Mouse (Mus musculus) embryonic fibroblast, embryonic 13.5 days (primary cell): Measurements from ENCODE around the gene Ccdc171. TPM values are rescaled to one million over a fixed set of nuclear protein-coding genes. Genes with fewer than 3 reads are reported as not detected.

ENCODE experiments used
- H3K27ac ChIP-seq: 2 replicates; pipeline ENCODE4 v1.5.1; 2012; ENCODE audit warnings: low read length, control low read depth, inconsistent platforms; ENCODE audit not compliant: insufficient read depth
- H3K4me1 ChIP-seq: 2 replicates; pipeline ENCODE4 v1.6.1; 2011; ENCODE audit warnings: low read length; ENCODE audit not compliant: control insufficient read depth, insufficient read depth
- H3K4me3 ChIP-seq: 2 replicates; pipeline ENCODE4 v1.5.1; 2011; ENCODE audit warnings: mild to moderate bottlenecking, control low read depth, low read length; ENCODE audit not compliant: insufficient read depth
- CTCF ChIP-seq: IDR thresholded peaks from 2 replicates; pipeline ENCODE4 v1.5.1; 2011; ENCODE audit warnings: mild to moderate bottlenecking, control low read depth, low read length, moderate library complexity, borderline replicate concordance; ENCODE audit not compliant: insufficient read depth
- POLR2A ChIP-seq: IDR thresholded peaks from 2 replicates; pipeline ENCODE4 v1.6.1; 2011; ENCODE audit warnings: low read depth, mild to moderate bottlenecking, control low read depth, low read length, moderate library complexity
- polyA plus RNA-seq: library from polyadenylated mRNA; stranded (reverse); fragments of >200 nt; gene quantifications from 2 replicates; pipeline ENCODE4 v1.2.4, GENCODE M21; 2011; ENCODE audit warnings: low read depth; ENCODE audit not compliant: missing spikeins, insufficient read length

Gene Ccdc171
- polyA plus RNA-seq, 1 experiment, result 2.4 TPM

GRCm38 (mm10) chr4:83830891-83831880, 305.8 kb downstream of the Ccdc171 start:
- Histone ChIP-seq H3K4me3 (no peak overlapping the region), H3K4me1 (peaks cover 4% of the 10 kb centered on the region), H3K27ac (peak overlapping the region; percentile 68)
- no peak for TF ChIP-seq POLR2A
- no peak for TF ChIP-seq CTCF

DNA sequence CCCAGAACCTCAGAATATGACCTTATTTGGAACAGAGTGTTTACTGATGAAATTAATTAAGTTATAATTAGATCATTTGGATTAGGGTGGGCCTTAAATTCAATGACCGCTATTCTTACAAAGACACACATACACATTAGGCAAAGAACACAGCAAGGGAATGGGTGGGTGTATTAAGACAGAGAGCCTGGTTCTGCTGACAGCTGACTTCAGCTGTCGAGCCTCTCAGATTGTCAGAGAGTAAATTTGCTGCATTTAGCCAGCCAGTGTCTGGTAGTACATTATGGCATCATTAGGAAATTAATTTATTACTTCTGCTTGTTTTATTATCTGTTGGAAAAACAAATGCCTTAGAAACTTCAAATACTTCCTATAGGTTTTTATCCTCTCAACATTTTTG, 313.7 kb downstream of the Ccdc171 start:
- no peak overlapping the region for H3K4me3 ChIP-seq
- no peaks in the 10 kb centered on the region for H3K4me1 ChIP-seq
- no peak overlapping the region for H3K27ac ChIP-seq
- no peak for TF ChIP-seq POLR2A
- no peak for TF ChIP-seq CTCF

DNA sequence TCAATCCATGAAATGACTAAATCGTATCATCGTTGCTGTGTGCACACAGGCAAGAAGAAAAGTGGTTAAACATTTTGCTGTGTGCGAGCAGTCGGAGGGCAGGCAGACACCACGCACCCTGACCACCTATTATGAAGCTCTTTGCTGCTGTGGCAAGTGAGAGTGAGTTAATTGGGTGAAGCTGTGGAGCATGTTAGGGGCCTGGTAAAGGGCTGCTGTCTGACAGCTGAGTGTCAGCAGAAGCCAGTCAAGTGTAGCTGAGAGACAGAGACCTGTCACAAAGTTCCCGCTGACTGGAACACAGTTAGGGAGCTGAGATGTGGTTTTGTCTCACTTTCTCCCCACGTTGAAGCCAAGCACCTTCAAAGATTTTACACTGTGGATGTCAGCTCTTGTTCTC, 321.0 kb downstream of the Ccdc171 start:
- no peak overlapping the region for H3K27ac ChIP-seq
- 0 out of 2 replicates have a peak, but pooled peaks cover 3% of the 10 kb centered on the region for H3K4me1 ChIP-seq
- no peak overlapping the region for H3K4me3 ChIP-seq
- TF ChIP-seq CTCF, result no peak
- no peak for TF ChIP-seq POLR2A

DNA sequence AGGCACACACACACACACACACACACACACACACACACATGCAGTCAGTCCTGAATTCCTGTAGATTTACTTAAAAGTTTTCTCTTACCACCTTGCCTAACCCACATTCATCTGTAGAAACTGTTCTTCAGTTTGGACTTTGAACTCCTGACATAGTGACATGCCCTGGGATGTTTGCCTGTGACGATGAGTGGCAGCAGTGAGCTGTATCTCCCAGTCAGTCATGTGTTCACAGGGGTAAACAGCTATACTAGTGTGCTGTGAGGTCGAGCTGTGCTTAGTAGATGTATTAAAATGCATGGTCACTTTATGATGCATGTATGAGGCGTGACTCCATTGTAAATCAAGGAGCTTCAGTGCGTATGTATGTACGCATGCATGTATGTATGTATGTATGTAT, 328.5 kb downstream of the Ccdc171 start:
- Histone ChIP-seq H3K4me1 (no peaks in the 10 kb centered on the region), H3K27ac (no peak overlapping the region), H3K4me3 (no peak overlapping the region)
- TF ChIP-seq POLR2A (no peak), CTCF (no peak)

- TF ChIP-seq POLR2A (no peak), CTCF (no peak)
- Histone ChIP-seq H3K27ac (no peak overlapping the region), H3K4me1 (no peaks in the 10 kb centered on the region), H3K4me3 (no peak overlapping the region)
These were observed 336.4 kb downstream of the Ccdc171 start for GRCm38 (mm10) chr4:83861706-83862105.

DNA sequence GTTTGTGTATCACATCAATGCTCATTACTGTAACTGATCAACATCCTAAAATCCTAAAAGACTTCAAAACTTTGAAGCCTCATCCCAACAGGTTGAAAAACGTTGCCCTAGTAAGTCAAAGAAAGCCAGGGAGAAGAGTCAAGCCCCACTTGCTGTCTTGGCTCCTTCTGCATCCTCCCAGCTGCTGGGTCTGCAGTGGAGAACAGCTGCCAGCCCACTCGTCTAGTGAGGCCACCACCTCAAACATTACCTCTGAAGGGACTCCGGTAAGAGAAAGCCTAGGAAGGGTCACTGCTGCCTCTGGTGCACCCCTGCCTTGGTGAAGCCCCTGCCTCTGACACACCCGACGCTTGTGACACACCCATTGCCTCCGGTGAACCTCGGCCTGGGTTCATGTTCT, 336.9 kb downstream of the Ccdc171 start:
- Histone ChIP-seq H3K4me1 (no peaks in the 10 kb centered on the region), H3K4me3 (no peak overlapping the region), H3K27ac (no peak overlapping the region)
- TF ChIP-seq POLR2A, result no peak
- no peak for TF ChIP-seq CTCF

GRCm38 (mm10) chr4:83876600-83876999, 351.3 kb downstream of the Ccdc171 start:
- TF ChIP-seq CTCF, result no peak
- no peak for TF ChIP-seq POLR2A
- H3K27ac ChIP-seq, result no peak overlapping the region
- no peak overlapping the region for H3K4me3 ChIP-seq
- H3K4me1 ChIP-seq, result no peaks in the 10 kb centered on the region

DNA sequence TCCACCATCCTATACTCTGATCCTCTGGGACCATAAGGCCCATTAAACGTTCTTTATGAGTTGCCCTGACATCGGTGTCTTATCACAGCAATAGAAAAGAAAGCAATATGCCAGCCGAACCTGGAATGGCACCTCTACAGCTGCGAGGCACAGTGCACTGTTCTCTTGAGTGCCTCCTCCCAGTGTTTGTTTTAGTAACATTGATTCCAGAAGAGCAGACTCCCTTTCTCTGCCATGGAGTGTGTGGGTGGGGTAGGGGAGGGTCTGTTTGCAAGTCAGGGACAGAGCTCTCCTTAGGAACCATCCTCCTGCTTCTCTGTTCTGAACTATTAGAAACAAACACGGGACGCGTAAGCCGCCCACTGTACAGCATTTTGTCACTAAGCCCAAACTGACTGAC, 352.9 kb downstream of the Ccdc171 start:
- Histone ChIP-seq H3K4me1 (no peaks in the 10 kb centered on the region), H3K4me3 (no peak overlapping the region), H3K27ac (no peak overlapping the region)
- TF ChIP-seq POLR2A, result no peak

DNA sequence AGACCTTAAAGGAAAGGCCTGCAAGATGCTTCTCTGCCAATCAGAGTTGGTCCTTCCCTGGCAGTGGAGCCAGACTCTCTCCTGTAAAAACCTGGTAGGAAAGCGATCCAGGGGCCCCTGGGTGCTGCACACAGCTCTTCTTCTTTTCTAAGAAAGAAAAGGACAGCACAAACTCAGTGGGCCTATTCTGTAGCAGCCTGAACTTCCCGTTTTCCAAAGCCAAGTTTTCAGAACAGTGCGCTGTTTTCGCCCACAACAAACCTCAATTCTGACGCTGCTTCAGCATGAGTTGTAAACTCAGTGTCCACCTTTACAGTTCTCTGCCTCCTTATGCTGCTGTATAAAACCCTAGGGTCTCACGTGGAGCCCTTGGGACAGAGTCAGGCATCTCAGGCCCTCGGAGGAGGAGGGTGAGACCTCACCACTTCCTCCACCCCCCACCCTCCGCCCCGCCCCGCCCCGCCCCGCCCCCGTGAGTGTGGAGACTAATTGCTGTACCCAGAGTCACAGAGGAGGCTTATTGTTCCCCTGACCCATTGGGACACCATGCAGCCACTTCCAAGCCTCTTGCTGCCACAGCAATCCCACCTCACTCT, 363.2 kb downstream of the Ccdc171 start:
- H3K4me1 ChIP-seq, result no peaks in the 10 kb centered on the region
- TF ChIP-seq POLR2A (no peak), CTCF (no peak)
- no peak overlapping the region for H3K4me3 ChIP-seq
- no peak overlapping the region for H3K27ac ChIP-seq

- no peak for TF ChIP-seq CTCF
- H3K4me1 ChIP-seq, result no peaks in the 10 kb centered on the region
These were observed 376.8 kb downstream of the Ccdc171 start for GRCm38 (mm10) chr4:83902081-83902645.

More at GRCm38 (mm10) chr4:83902081-83902645, 376.8 kb downstream of the Ccdc171 start:
- no peak overlapping the region for H3K4me3 ChIP-seq
- H3K27ac ChIP-seq, result no peak overlapping the region

Other genes with a start within 250 kb of the Ccdc171 start
- 34.6 and 39.5 TPM in 2 replicates for gene Ttc39b, start 201.3 kb upstream of the Ccdc171 start, polyA plus RNA-seq
- 32.0 and 32.8 TPM in 2 replicates for gene Snapc3, start 107.8 kb upstream of the Ccdc171 start, polyA plus RNA-seq
- gene Psip1, start 39.1 kb upstream of the Ccdc171 start, polyA plus RNA-seq, result 110 and 180 TPM in 2 replicates